Mouse (Mus musculus) CH12.LX (cell line): ENCODE measurements around the gene Gli2. TPM values are rescaled to one million over a fixed set of nuclear protein-coding genes. Genes with fewer than 3 reads are reported as not detected.

ENCODE experiments used
- DNase-seq: peaks from one replicate; pipeline ENCODE4 v3.0.0-alpha.2; 2013; ENCODE audit errors: extremely low read depth
- H3K27ac ChIP-seq: 2 replicates; pipeline ENCODE4 v1.5.1; 2012; ENCODE audit warnings: low read depth, mild to moderate bottlenecking, control low read depth, moderate library complexity; ENCODE audit not compliant: insufficient read depth
- H3K27me3 ChIP-seq: replicated peaks from 2 replicates; pipeline ENCODE3; 2012; ENCODE audit warnings: inconsistent platforms
- H3K36me3 ChIP-seq, 2 experiments: replicated peaks in 1 of 2; 2 replicates each; pipeline versions ENCODE3 to v1.6.1; 2012; ENCODE audit warnings: inconsistent platforms in 1 of 2, low read length in 1 of 2, mild to moderate bottlenecking in 1 of 2, mixed read lengths in 1 of 2, moderate library complexity in 1 of 2; ENCODE audit not compliant: control insufficient read depth in 1 of 2, insufficient read depth in 1 of 2
- H3K4me1 ChIP-seq, 2 experiments: 2 replicates each; pipeline ENCODE4 v1.6.1; 2012; ENCODE audit warnings: inconsistent platforms in 1 of 2, moderate library complexity in 1 of 2; ENCODE audit not compliant: insufficient read depth in 2 of 2, control insufficient read depth in 1 of 2
- H3K4me2 ChIP-seq: 2 replicates; pipeline ENCODE4 v1.6.1; 2012; ENCODE audit warnings: low read depth, mild to moderate bottlenecking, control low read depth; ENCODE audit not compliant: poor library complexity, insufficient read depth, severe bottlenecking
- H3K4me3 ChIP-seq, 3 experiments: fragments of 150-350 bp in 1 of 3; sonication (generic) in 1 of 3; replicated peaks in 1 of 3; 2 replicates each; pipeline versions ENCODE3 to v1.5.1; 2011 to 2012; ENCODE audit warnings: low read depth in 2 of 3, low read length in 2 of 3, mild to moderate bottlenecking in 2 of 3, moderate library complexity in 2 of 3, control low read depth in 1 of 3, improper control_type of control experiment in 1 of 3, inconsistent platforms in 1 of 3, mixed read lengths in 1 of 3; ENCODE audit not compliant: poor library complexity in 1 of 3
- H3K79me2 ChIP-seq: replicated peaks from 2 replicates; pipeline ENCODE4 v1.6.1; 2012; ENCODE audit warnings: mild to moderate bottlenecking, moderate library complexity; ENCODE audit not compliant: control insufficient read depth, poor library complexity, insufficient read depth, severe bottlenecking; ENCODE audit errors: extremely low read depth
- H3K9ac ChIP-seq: 2 replicates; pipeline ENCODE4 v1.6.1; 2012; ENCODE audit warnings: low read depth, mild to moderate bottlenecking, control low read depth, moderate library complexity; ENCODE audit not compliant: insufficient read depth
- H3K9me3 ChIP-seq: replicated peaks from 2 replicates; pipeline ENCODE3; 2012; ENCODE audit warnings: low read length, inconsistent platforms, mixed read lengths
- BHLHE40 ChIP-seq: IDR thresholded peaks from 2 replicates; pipeline ENCODE4 v1.6.1; 2011; ENCODE audit warnings: mild to moderate bottlenecking, low read depth, low read length, improper control_type of control experiment
- CHD1 ChIP-seq: IDR thresholded peaks from 2 replicates; pipeline ENCODE4 v1.6.1; 2012; ENCODE audit warnings: low read depth, low read length, improper control_type of control experiment, inconsistent platforms
- E2F4 ChIP-seq: IDR thresholded peaks from 2 replicates; pipeline ENCODE4 v1.6.1; 2011; ENCODE audit warnings: low read depth, low read length, improper control_type of control experiment; ENCODE audit not compliant: insufficient replicate concordance
- ELF1 ChIP-seq: IDR thresholded peaks from 2 replicates; pipeline ENCODE4 v1.6.1; 2014; ENCODE audit warnings: low read depth, mild to moderate bottlenecking, inconsistent platforms, low read length, improper control_type of control experiment
- EP300 ChIP-seq: IDR thresholded peaks from 2 replicates; pipeline ENCODE4 v1.6.1; 2011; ENCODE audit warnings: low read length, improper control_type of control experiment
- ETS1 ChIP-seq: conservative IDR thresholded peaks from 2 replicates; pipeline ENCODE4 v1.6.1; 2012; ENCODE audit warnings: low read depth, mild to moderate bottlenecking, inconsistent platforms, low read length, improper control_type of control experiment, moderate library complexity
- GABPA ChIP-seq: IDR thresholded peaks from 2 replicates; pipeline ENCODE4 v1.6.1; 2012; ENCODE audit warnings: low read depth, low read length, improper control_type of control experiment, inconsistent platforms; ENCODE audit not compliant: insufficient replicate concordance
- HCFC1 ChIP-seq: IDR thresholded peaks from 2 replicates; pipeline ENCODE4 v1.6.1; 2012; ENCODE audit warnings: low read depth, mild to moderate bottlenecking, inconsistent platforms, low read length, improper control_type of control experiment
- JUND ChIP-seq: conservative IDR thresholded peaks from 2 replicates; pipeline ENCODE4 v1.6.1; 2011; ENCODE audit warnings: low read depth, low read length, improper control_type of control experiment
- MAFK ChIP-seq: IDR thresholded peaks from 2 replicates; pipeline ENCODE4 v1.6.1; 2011; ENCODE audit warnings: low read length, improper control_type of control experiment; ENCODE audit not compliant: insufficient replicate concordance
- MAZ ChIP-seq: IDR thresholded peaks from 2 replicates; pipeline ENCODE4 v1.6.1; 2012; ENCODE audit warnings: low read depth, mild to moderate bottlenecking, inconsistent platforms, low read length, improper control_type of control experiment, moderate library complexity
- MEF2A ChIP-seq: IDR thresholded peaks from 2 replicates; pipeline ENCODE4 v1.6.1; 2014; ENCODE audit warnings: low read depth, mild to moderate bottlenecking, inconsistent platforms, low read length, improper control_type of control experiment, borderline replicate concordance
- MYC ChIP-seq: IDR thresholded peaks from 2 replicates; pipeline ENCODE4 v1.6.1; 2011; ENCODE audit warnings: low read depth, mild to moderate bottlenecking, improper control_type of control experiment, low read length
- NRF1 ChIP-seq: IDR thresholded peaks from 2 replicates; pipeline ENCODE4 v1.6.1; 2014; ENCODE audit warnings: low read depth, mild to moderate bottlenecking, inconsistent platforms, low read length, improper control_type of control experiment, moderate library complexity
- PAX5 ChIP-seq: IDR thresholded peaks from 2 replicates; pipeline ENCODE4 v1.6.1; 2012; ENCODE audit warnings: low read length, inconsistent platforms, mixed read lengths
- POLR2A ChIP-seq: IDR thresholded peaks from 2 replicates; pipeline ENCODE4 v1.6.1; 2011; ENCODE audit warnings: low read depth, mild to moderate bottlenecking, improper control_type of control experiment, low read length
- POLR2AphosphoS2 ChIP-seq: IDR thresholded peaks from 2 replicates; pipeline ENCODE4 v1.6.1; 2011; ENCODE audit warnings: low read depth, low read length, improper control_type of control experiment
- RAD21 ChIP-seq: IDR thresholded peaks from 2 replicates; pipeline ENCODE4 v1.6.1; 2011; ENCODE audit warnings: low read depth, mild to moderate bottlenecking, low read length, improper control_type of control experiment, moderate library complexity
- RCOR1 ChIP-seq: conservative IDR thresholded peaks from 2 replicates; pipeline ENCODE4 v1.6.1; 2012; ENCODE audit warnings: low read depth, mild to moderate bottlenecking, inconsistent platforms, low read length, improper control_type of control experiment
- SMC3 ChIP-seq: IDR thresholded peaks from 2 replicates; pipeline ENCODE4 v1.6.1; 2011; ENCODE audit warnings: low read depth, low read length, improper control_type of control experiment
- TCF12 ChIP-seq: IDR thresholded peaks from 2 replicates; pipeline ENCODE4 v1.6.1; 2014; ENCODE audit warnings: low read depth, mild to moderate bottlenecking, inconsistent platforms, low read length, improper control_type of control experiment
- UBTF ChIP-seq: IDR thresholded peaks from 2 replicates; pipeline ENCODE4 v1.6.1; 2012; ENCODE audit warnings: low read depth, mild to moderate bottlenecking, inconsistent platforms, low read length, improper control_type of control experiment, moderate library complexity
- USF1 ChIP-seq: IDR thresholded peaks from 2 replicates; pipeline ENCODE4 v1.6.1; 2014; ENCODE audit warnings: low read depth, mild to moderate bottlenecking, inconsistent platforms, low read length, improper control_type of control experiment
- USF2 ChIP-seq: conservative IDR thresholded peaks from 2 replicates; pipeline ENCODE4 v1.6.1; 2011; ENCODE audit warnings: low read depth, low read length, improper control_type of control experiment
- ZMIZ1 ChIP-seq: IDR thresholded peaks from 2 replicates; pipeline ENCODE4 v1.6.1; 2012; ENCODE audit warnings: low read depth, mild to moderate bottlenecking, inconsistent platforms, low read length, improper control_type of control experiment
- ZNF384 ChIP-seq: IDR thresholded peaks from 2 replicates; pipeline ENCODE4 v1.6.1; 2012; ENCODE audit warnings: low read depth, low read length, improper control_type of control experiment, inconsistent platforms
- dilution Hi-C: fragments of 300-500 bp; cut with MboI; formaldehyde crosslinking; loops from 2 replicates; pipeline ENCODE4 v1.14.3; 2020; ENCODE audit warnings: low sequenced_read_pairs; ENCODE audit not compliant: extremely low pct_unique_long_range_greater_than_20kb, extremely low pct_ligation_motif_present
- in situ Hi-C: fragments of 300-500 bp; cut with MboI; formaldehyde crosslinking; loops from 3 replicates; pipeline ENCODE4 v1.14.3; 2019; ENCODE audit warnings: low sequenced_read_pairs, low pct_ligation_motif_present, low pct_unique_long_range_greater_than_20kb, mixed read lengths
- polyA plus RNA-seq: library from polyadenylated mRNA; unstranded; fragments of >175 nt; gene quantifications from 2 replicates; pipeline ENCODE4 v1.2.1, GENCODE M21; 2012; ENCODE audit warnings: low read depth; ENCODE audit not compliant: insufficient read length
- total RNA-seq, 2 experiments: library from RNA; depleted of rRNA; stranded (reverse); fragments of 300-350 nt in 1 of 2; fragments of >200 nt in 1 of 2; gene quantifications; 2 replicates each; pipeline ENCODE4 v1.2.3; 2012 to 2014

The Gli2 gene
- total and polyA plus RNA-seq, 3 experiments = not detected

DNA sequence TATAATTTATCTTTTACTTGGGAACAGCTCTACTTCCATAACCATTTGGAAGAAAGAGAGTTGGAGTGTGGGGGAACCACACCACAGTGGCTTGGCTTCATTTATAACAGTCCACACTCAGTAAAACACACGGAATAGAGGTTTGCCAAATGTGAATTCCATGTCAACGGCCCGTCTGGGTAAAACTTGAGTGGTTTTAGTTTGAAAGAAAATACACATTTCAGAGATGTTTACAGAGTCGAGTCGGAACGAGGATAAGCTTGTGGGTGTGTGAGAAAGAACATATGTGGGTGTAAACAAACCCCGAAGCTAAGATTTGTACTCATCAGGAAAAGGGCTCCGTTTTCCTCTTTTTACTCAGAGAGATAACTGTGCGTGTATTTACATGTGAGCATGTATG lies 145.8 kb downstream of the Gli2 start:
- in situ Hi-C loops = no loop called here
- dilution Hi-C loops = no loop called here
- peaks cover 96% of the 10 kb centered on the region for H3K9me3 ChIP-seq

DNA sequence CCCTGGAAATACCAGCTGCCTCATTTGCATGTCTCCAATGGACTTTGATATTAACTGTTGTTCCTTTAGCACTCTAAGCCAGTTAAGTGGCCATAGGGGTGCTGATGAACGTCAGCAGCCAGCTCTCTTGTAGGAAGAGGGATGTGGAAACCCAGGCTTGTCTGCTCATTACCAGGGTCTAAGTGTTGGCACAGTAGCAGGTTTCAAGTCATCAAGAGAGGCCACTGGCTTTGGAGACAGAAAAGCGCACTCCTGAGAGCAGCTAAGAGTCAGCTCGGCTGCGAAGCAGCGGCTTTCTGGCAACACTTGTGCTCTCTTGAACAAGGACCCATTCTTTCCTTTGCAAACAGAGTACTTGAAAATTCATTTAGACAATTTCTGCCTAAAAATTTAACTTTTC lies 148.1 kb downstream of the Gli2 start:
- no peaks in the 10 kb centered on the region for H3K79me2 ChIP-seq
- peaks cover 96% of the 10 kb centered on the region for H3K9me3 ChIP-seq
- dilution Hi-C loops = no loop called here
- H3K27me3 ChIP-seq = no peaks in the 10 kb centered on the region
- no peaks in the 10 kb centered on the region for H3K36me3 ChIP-seq
- TF ChIP-seq POLR2AphosphoS2 (no peak), UBTF (no peak), RCOR1 (no peak), USF1 (no peak), PAX5 (no peak), MAZ (no peak), E2F4 (no peak), POLR2A (no peak), HCFC1 (no peak), MAFK (no peak), NRF1 (no peak), CHD1 (no peak), ZMIZ1 (no peak), RAD21 (no peak), ETS1 (no peak), MYC (no peak), ELF1 (no peak), JUND (no peak), TCF12 (no peak)
- TF ChIP-seq, all 38 proteins: peak for 0
- in situ Hi-C loops = no loop called here
- no peak overlapping the region for H3K4me3 ChIP-seq
- no peak for DNase-seq
- no peaks in the 10 kb centered on the region for H3K4me1 ChIP-seq
- H3K27ac ChIP-seq = no peak overlapping the region
- H3K9ac ChIP-seq = no peak overlapping the region
- no peak overlapping the region for H3K4me2 ChIP-seq

More for the DNA sequence above, 145.8 kb downstream of the Gli2 start:
- Histone ChIP-seq H3K27ac (no peak overlapping the region), H3K4me2 (no peak overlapping the region), H3K4me3 (no peak overlapping the region), H3K36me3 (no peaks in the 10 kb centered on the region), H3K27me3 (no peaks in the 10 kb centered on the region), H3K4me1 (no peaks in the 10 kb centered on the region), H3K79me2 (no peaks in the 10 kb centered on the region), H3K9ac (no peak overlapping the region)
- no peak for DNase-seq
- TF ChIP-seq BHLHE40 (no peak), SMC3 (no peak), ZNF384 (no peak), HCFC1 (no peak), EP300 (no peak), MEF2A (no peak), GABPA (no peak), RAD21 (no peak), MYC (no peak), UBTF (no peak), ETS1 (no peak), USF2 (no peak), NRF1 (no peak), CHD1 (no peak), USF1 (no peak), POLR2A (no peak), JUND (no peak), E2F4 (no peak)
